Mouse (Mus musculus): ENCODE measurements around the gene Ptpdc1.

DNA sequence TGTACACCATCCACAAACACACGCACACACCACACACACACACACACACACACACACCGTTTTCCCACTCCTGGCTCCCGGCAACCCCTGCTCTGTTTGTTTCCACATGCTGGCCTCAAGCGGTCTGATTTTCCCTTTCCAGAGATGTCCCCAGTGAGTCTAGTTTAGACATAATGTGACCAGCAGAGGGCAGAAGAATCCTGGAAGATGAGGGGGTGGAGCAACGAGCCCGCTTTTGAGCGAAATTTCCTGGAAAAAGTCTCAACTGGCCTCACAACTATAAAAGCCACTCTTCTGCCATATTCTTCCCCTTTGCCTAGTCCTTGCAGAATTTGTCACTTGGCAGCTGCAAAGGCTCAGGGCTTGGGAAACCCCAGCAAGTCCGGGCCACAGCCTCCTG, 30.2 kb upstream of the Ptpdc1 start:
- TF ChIP-seq CTCF (conservative IDR thresholded peaks at IDR 0.05; ENCODE audit: low read length) (peak; percentile 44), POU5F1 (IDR thresholded peaks at IDR 0.05; ENCODE audit: borderline replicate concordance, low read length) (no peak)
